Mouse (Mus musculus): ENCODE data around the gene Arl4d.

Arl4d gene

DNA sequence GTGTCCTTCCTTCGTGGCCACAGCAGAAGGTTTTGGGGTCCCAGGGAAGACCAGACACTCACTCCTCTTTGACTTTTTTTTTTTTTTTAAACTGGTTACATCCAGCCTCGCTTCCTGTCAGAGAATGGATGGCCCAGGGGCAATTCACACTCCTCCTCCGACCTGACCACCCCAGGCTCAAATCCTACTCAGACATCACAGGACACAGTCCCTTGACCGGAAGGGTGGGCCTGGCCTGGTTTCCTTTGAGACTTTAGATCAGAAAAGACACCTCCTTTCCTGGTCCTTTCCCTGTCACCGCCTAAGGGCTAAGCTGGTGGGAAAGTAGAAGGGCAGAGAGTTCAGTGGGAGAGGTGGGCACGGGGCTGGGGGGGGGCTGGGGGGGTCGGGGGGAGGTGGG is 14.6 kb downstream of the Arl4d start:
- DNase-seq (ENCODE audit: low read depth): no peak

DNA sequence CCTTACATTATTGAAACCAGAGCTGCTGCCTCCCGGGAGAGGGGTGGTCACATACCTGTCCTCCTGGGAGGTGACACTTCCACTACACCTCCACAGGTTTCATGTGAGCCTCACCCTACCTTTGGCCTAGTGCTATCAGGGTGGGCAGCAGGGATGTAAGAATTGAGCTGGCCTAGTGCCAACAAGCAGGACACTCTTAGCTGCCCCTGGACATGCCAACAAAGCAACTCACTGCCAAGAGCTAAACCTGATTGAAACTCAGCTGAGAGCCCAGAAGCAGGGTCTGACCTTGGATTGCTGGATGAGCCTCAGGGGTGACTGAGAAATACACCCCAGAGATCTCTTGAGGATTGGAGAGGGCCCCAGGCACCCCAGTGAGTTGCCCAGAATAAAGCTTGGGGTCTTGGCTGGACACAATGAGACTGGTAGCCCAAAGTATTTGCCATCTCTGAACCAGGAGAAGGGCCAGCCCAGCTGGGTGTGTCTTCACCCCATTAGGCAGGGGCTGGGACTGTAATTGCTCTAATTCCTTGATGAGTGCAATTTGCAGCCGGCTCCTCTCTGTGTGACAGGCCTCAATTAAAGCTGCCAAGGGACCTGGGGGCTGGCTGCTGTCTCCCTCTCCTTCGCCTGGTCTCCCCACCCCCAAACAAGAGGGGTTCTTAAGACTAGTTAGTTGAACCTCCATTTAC is 15.4 kb downstream of the Arl4d start:
- no peak for DNase-seq (ENCODE audit: low read depth)

DNA sequence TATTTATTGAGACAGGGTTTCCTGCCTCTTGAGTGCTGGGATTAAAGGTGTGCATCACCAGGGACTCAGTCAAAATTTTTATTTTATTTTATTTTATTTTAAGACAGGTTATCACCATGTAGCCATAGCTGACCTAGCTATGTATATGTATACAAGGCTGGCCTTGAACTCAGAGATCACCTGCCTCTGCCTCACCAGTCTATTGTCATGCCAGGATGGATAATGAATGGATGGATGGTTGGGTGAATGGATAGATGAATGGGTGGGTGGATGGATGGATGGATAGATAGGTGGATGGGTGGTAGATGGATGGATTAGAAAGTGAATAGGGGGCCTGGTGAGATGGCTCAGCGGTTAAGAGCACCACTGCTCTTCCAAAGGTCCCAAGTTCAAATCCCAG is 16.6 kb downstream of the Arl4d start:
- DNase-seq (ENCODE audit: low read depth): no peak

DNA sequence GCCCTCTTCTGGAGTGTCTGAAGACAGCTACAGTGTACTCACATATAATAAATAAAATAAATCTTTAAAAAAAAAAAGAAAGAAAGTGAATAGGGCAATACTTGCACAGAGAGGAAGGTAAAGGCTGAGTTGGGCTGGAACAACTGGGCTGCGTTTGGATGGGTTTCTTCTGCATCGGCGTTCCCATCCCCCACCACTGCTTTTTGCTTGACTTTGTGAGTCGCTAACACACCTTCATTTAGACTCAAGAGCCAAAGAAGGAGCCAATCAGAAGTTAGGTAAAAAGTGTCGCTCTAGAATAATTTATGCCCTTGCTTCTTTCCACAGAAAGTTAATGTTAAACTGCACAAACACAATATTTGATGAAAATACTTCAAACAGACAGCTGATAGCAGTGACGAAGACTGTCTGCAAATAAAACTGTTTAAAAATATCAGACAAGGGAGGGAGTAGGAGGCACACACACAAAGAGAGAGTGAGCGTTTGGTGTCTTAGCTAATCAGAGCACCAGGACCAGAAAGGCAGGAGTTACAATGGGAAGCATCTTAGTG is 17.1 kb downstream of the Arl4d start:
- DNase-seq (ENCODE audit: low read depth): no peak

DNA sequence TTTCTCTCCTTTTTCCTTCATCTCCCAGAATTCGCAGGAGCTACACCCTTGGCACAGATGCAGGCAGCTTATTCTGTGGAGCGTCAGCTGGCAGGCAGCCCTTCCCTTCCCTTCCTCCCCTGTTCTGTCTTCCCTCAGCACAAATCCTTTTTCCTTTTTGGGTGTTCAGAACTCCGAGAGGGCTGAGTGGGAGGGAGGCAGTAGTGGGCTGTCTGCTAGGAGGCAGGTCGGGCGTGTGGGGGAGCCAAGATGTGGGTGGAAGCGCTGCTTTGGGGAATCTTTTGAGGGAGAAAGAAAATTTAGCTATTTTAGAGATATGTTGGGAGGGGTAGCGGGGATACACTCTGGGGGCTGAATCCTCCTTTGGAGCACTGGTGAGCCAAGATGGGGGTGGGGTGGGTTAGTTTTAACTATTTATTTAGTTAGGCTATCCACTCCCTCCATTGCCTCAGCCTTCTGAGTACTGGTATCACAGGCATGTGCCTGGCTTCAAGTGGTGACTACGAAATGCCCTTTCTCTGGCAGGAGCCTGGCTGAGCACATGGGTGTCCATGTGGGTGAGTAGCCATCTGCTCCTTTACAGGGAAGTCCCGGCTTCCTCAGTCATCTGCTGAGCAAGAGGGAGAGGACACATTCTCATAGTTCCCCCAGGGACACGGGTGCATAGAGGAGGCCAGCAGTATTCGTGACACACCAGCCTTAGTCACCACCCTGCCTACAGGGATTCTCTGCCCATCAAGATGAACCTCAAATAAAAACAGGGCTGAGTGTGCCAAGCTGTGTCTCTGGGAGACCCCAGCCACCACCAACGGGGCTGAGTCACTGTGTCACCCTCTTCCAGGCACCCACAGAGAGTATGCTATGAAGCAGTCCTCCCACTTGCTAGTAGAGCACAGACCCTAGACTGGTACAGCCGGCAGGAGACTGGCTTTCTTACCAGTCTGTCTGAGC is 22.3 kb downstream of the Arl4d start:
- DNase-seq (ENCODE audit: low read depth): peak; percentile 94

DNA sequence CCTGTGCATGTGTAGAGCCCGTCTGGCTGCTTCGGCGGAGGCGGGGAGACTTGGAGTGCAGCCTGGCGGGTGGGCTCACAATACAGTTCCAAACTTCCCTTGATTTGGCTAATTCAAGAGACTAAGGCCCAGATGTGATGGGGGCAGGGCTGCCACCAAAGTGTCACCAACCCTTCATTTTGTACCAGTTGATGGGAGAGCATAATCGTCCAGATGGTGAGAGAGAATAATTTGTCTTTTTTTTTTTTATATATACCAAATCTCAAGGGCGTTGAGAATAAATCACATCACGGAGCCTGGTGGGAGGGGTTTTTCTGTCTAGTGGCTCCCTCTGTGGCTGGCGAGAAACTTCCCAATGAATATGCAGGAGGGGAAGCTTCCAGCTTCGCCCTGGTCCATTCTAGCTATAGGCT is 24.4 kb downstream of the Arl4d start:
- no peak for DNase-seq (ENCODE audit: low read depth)

DNA sequence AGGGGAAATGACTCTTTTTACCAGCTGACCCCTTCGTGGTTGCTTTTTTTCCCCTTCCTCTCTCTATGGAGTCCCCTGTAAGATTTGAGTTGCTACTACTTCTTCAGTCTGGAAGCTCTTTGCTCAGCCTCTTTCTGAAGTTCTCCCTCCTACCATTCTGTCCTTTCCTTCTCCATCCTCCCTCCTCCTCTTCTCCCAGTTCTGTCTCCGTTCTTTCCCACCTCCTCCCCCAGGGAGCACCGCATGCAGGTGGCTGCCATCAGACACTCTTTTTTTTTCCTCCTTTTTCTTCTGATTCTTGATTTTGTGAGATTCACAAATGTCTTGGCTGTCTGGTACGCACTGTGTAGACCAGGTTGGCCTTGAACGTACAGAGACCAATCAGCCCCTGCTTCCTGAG is 25.0 kb downstream of the Arl4d start:
- DNase-seq (ENCODE audit: low read depth): no peak

DNA sequence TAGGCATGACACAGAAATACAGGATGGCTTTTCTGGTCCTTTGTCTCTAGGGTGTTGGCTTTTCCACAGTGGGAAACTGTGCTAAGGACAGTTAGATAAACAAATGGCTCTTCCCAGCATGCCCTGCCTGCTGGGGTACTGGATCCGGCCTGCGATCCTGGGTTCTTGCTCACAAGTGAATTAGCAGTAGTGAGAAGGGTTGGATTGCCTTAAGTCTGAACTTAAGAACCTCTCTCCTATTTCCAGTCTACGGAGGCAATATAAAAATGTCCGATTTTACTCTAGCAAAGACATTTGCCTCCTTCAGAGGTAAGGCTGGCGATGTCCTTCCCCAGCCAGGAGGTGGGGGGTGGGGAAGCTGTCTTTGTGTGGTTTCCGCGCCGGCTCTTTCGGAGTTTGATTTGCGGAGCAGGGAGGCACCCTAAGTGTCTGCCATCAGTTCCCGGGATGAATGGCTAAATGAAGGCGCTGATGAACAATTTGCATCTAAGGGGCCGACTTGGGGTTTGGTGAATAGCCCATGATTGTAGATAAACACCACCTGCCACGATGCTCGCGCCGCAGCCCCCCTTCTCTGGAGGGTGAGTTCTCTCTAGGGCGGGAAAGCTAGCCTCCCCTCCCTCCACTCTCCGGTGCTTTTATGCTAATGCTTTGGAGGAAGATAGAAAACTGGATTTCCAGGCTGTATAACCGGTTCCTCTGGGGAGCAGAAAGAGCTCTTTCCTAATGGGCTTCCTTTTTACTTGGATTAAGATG is 30.7 kb downstream of the Arl4d start:
- no peak for DNase-seq (ENCODE audit: low read depth)

DNA sequence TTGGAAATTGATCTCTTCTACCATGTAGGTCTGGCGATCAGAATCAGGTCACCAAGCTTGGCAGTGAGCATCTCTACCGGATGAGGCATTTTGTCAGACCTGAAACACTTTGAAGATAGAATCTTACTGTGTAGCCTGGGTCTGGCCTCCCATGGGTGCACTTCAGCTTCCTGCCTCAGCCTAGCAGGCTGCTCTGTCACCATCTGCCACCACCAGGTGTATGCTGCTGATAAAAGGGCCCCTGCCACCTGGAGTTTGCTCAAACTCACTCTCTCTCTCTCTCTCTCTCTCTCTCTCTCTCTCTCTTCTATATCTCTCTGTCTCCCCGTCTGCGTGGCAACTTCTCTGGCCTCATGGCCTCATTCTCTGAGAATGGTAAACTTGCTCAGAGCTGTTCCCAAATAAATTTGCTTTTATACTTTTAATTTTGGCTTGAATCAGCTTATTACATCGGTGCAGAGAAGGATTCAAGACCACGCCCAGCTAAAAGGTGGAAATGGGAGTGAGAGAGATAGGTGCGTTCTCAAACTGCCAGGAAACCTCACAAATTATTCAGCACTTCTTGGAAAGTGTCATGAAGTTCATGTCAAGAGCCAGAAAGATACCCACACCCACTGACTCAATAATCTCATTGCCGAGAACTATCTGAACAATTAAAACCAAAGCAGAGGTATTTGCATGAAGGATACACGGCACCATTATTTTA is 32.0 kb downstream of the Arl4d start:
- no peak for DNase-seq (ENCODE audit: low read depth)

DNA sequence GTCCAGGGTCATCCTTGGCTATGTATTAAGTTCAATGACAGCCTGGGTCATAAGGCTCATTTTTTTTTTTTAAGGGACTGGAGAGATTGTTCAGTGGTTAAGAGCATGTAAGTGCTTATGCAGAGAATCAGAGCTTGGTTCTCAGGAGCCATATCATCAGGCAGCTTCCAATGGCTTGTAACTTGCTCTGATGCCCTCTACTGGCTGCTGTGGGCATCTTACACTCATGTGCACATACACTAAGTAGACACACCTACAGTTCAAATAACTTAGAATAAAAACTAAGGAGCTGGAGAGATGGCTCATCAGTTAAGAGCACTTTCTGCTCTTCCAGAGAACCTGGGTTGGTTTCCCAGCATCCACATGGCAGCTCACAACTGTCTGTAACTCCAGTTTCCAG is 32.8 kb downstream of the Arl4d start:
- DNase-seq (ENCODE audit: low read depth): no peak

DNA sequence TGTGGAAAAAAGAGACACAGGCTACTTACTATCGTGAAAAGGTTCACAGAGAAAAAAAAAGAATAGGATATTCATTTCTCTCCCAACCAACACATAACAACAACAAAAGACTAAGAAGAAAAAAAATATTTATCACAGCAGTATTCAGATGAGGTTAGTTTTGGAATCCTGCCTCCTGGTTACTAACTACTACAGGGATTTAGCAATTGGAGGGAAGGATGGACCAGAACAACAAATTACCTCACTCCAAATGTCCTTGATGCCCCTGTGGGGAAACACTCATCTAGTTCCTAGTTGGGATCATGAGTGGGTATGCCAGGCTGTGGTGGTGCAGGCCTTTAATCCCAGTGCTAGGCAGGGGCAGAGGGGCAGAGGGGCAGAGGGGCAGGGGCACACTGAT is 34.2 kb downstream of the Arl4d start:
- DNase-seq (ENCODE audit: low read depth): no peak

DNA sequence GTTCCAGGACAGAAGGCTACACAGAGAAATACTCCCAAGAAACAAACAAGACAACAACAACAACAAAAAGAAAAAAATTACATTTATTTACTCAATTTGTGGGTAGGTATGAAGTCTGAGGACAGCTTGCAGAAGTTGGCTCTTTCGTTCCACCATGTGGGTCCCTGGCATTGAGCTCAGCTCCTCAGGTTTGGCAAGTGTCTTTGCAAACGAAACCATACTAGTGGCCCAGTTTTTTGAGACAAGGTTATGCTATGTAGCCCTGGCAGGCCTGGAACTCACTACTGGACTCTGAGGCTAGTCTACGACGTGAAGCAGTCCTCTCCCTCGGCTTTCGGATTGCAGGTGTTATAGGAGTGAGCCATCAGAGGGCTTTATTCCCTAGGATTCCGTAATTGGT is 34.6 kb downstream of the Arl4d start:
- DNase-seq (ENCODE audit: low read depth): no peak

DNA sequence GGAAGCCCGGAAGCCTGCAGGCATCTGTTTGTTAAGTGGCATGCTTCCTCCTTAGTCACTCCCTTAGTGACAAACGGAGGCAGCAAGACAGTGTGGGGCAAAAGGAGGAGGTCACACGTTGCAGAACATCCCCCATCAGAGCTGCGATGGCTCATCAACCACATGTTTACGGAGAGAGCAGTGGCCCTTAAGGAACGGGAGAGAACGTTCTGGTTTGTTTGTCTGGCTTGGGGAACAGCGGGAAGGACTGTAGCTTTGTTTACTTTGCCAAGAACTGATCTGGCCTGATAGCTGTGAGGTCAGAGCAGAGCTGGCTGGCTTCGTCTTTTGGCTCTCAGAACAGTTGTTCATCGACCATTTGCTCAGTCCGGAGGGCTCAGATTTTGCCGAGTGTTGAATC is 35.1 kb downstream of the Arl4d start:
- DNase-seq (ENCODE audit: low read depth): peak; percentile 72

DNA sequence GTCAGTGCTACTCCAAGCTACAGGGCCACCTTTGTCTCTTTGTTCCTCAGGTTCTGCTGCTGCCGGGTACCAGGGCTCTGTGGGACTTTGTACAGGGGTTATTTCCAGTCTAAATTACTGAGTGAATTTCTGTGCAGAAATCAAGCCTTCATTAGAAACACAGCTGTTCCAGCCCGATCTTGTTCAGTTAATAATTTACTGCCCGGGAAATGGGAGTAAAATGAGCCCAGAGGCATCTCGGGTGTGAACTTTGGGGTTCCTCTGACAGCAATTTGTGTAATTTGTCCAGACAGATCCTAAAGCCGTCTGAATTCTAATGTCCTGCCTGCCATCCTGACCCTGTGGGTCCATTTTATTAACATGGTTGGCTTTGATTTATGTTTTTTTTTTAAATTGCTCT is 38.7 kb downstream of the Arl4d start:
- no peak for DNase-seq (ENCODE audit: low read depth)

DNA sequence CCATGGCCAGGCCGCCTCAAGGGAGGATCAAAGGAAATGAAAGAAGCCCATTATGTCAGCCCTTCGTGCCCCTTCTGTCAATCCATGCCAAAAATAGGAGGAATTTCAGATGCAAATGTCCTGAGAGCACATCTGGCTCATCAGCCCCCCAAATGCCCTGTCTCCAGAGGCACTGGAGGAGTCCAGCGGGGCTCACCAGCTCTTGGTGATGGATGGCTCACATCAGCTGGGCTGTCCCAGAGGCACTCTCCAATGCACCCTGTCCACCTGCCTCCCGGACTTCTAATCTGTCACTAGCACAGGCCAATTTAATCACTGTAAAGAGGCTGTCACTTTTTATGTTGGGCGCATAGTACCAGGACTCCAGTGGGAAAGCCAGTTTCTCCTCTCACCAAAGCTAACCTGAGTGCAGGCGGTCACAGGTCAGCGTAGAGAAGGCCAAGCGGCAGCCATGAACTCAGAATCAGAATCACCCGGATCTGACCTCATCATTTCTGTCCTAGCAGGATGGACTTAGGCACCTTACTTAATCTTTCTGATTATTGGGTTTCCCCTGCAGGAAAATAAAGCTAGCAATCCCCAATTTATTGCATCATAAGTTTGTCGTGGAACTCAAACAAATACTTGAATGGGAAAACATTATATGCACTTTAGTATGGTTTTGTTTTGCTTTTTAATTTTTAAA is 41.6 kb downstream of the Arl4d start:
- DNase-seq (ENCODE audit: low read depth): no peak

DNA sequence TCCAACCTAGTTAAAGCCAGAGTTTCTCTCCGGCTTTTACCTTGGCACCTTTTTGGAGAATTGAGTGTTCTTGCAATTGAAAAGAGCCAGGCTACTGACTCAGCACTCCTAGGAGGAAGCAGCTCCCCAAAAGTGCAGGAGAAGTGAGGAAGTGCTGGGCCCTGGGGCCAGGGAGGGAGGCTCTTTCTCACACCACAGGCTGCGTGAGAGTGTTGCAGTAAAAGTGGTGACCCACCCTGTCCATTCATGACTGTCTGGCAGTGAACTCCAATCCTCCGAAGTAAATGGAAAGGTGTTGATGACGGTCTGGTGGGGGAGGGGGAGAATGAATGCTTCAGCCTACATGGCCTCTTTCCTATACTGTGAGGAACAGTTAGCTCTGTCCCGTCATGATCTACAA is 43.1 kb downstream of the Arl4d start:
- DNase-seq (ENCODE audit: low read depth): no peak

DNA sequence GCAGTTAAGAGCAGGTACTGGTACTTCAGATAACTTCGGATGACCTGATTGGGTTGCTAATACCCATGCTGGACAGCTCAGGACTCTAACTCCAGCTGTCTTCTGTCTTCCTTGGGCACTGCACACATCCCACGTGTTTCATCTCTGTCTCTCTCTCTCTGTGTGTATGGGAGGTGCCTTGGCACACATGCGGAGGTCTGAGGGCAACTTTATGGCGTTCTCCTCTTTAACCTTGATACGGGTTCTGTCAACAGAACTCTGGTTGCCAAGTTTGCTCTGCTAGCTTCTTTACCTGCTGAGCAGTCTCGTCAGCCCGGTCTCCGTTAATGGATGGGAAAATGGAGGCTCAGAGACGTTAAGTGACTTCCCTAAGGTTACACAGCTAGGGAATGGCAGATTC is 47.5 kb downstream of the Arl4d start:
- DNase-seq (ENCODE audit: low read depth): no peak

DNA sequence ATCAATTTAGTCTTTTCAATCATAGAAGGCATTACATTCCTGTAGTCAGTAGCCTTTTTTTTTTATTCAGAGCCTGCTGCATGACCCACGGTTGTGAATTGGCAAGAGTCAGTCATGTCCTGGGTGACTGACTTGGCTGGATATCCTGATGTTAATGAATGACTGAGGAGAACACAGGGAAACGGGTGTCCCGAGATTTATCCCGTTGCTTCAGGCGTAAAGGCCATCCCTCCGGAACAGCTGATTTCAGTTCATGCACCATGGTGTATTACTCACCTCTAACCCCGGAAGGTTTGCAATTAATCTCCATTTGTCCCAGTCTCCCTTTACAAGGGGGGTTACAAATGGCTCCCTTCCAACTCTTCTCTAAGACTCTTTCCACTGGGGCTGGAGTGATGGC is 48.7 kb downstream of the Arl4d start:
- no peak for DNase-seq (ENCODE audit: low read depth)
